Mouse (Mus musculus): ENCODE data around the gene Ebf1.

Ebf1 gene

DNA sequence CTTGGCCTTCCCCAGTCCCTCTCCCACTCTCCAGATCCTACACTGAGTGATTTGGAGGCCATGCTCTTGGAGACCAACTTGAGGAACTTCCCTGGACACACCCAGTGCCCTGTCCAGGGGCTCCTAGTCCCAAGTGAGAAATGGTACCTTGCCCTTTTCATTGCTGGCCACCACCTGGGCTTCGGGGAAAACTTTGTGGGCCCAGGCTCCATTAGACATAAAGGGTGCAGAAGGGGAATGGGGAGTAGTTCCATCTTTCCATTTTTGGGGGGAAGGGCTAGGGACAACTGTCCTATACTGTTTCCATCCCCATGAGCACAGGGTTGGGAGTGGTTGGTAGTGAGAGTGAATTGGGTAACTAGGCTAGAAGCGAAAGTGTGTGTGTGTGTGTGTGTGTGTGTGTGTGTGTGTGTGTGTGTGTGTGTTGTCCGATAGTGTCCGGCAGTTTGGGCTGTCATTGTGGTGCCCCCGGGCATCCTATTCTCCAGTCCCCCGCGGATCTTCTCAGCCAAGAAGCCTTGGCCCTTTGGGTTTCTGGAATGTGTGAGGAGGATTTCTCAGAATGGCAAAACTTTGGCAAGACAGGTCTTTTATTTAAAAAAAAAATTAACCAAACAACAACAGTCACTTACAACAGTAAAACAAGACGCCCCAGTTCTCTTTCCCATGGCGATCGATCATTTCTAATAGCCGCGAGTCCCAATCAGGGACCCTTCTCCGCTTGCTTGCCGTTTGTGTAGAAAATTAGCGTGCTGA is 2.2 kb downstream of the Ebf1 start:
- no peak for DNase-seq (ENCODE audit: low read depth, low spot score)

GRCm38 (mm10) chr11:44619887-44620693 is 3.0 kb downstream of the Ebf1 start:
- DNase-seq (ENCODE audit: low read depth, low spot score): no peak

- no peak for DNase-seq (ENCODE audit: low read depth, low spot score)
Measured at GRCm38 (mm10) chr11:44620694-44621446, 3.8 kb downstream of the Ebf1 start.

DNA sequence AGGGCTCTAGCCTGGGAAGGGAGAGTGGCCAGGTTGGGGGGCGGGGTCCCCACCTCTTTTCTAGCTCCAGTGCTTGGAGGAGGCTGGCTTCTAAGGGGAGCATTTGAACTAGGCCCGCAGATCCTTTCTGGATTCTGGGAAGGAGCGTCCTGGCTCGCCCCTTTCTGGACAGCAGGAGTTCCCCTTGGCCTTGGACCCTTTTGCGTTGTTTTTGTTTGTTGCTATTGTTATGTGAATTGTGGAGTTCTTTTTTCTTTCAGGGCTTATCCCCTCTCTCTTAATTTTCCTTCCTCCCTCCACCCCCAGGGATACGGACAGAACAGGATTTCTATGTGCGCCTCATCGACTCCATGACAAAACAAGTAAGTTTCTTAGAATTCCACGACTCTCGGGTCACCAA is 4.5 kb downstream of the Ebf1 start:
- no peak for DNase-seq (ENCODE audit: low read depth, low spot score)

GRCm38 (mm10) chr11:44622023-44622731 is 5.1 kb downstream of the Ebf1 start:
- no peak for DNase-seq (ENCODE audit: low read depth, low spot score)

DNA sequence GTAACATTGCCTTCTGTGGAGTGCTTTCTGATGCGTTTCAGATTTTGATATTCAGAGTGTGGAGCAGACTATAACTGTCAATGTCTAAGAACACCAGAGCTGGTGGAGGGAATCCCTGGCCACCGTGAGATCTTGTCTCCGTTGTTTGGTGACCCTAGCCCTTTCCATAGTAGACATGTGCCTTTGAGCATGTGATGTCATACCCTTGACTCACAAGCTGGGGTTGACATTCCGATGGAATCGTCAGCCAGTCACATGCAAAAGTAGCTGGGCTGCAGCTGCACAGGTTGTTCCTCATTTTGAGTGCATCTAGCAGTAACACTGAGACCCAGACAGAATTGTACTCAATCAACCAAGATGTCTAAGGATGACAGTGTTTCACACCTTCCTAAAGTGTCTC is 7.4 kb downstream of the Ebf1 start:
- no peak for DNase-seq (ENCODE audit: low read depth, low spot score)

- DNase-seq (ENCODE audit: low read depth, low spot score): no peak
Measured at GRCm38 (mm10) chr11:44626065-44626464, 8.9 kb downstream of the Ebf1 start.

- no peak for DNase-seq (ENCODE audit: low read depth, low spot score)
Measured at GRCm38 (mm10) chr11:44628412-44628811, 11.3 kb downstream of the Ebf1 start.

- DNase-seq (ENCODE audit: low read depth, low spot score): no peak
Measured at GRCm38 (mm10) chr11:44632064-44632968, 15.2 kb downstream of the Ebf1 start.

GRCm38 (mm10) chr11:44633001-44633693 is 16.0 kb downstream of the Ebf1 start:
- no peak for DNase-seq (ENCODE audit: low read depth, low spot score)

- no peak for DNase-seq (ENCODE audit: low read depth, low spot score)
Measured at GRCm38 (mm10) chr11:44634552-44635193, 17.6 kb downstream of the Ebf1 start.

DNA sequence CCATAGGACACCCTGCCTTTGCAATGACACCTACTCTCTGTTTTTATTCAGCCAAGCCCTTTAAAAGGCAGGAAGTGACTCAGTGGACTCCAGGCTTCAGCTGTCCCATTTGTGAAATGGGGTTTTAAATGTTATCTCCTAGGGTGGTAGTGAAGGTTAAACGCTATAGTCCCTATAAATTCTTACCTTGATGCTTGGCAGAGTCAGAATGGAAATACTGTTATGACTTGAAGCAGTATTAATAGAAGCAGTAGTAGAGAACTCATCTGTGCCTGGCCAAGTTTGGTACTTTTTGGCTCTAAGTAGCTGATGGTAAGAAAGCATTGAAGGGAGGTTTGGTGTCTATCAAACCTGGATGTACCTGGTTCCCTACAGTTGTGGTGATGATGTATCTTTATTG is 19.1 kb downstream of the Ebf1 start:
- DNase-seq (ENCODE audit: low read depth, low spot score): no peak

- DNase-seq (ENCODE audit: low read depth, low spot score): no peak
Measured at GRCm38 (mm10) chr11:44638193-44638754, 21.2 kb downstream of the Ebf1 start.

GRCm38 (mm10) chr11:44641496-44641895 is 24.4 kb downstream of the Ebf1 start:
- no peak for DNase-seq (ENCODE audit: low read depth, low spot score)

GRCm38 (mm10) chr11:44654340-44655019 is 37.4 kb downstream of the Ebf1 start:
- no peak for DNase-seq (ENCODE audit: low read depth, low spot score)

- DNase-seq (ENCODE audit: low read depth, low spot score): no peak
Measured at GRCm38 (mm10) chr11:44655468-44655867, 38.4 kb downstream of the Ebf1 start.

- no peak for DNase-seq (ENCODE audit: low read depth, low spot score)
Measured at GRCm38 (mm10) chr11:44656916-44657315, 39.8 kb downstream of the Ebf1 start.

DNA sequence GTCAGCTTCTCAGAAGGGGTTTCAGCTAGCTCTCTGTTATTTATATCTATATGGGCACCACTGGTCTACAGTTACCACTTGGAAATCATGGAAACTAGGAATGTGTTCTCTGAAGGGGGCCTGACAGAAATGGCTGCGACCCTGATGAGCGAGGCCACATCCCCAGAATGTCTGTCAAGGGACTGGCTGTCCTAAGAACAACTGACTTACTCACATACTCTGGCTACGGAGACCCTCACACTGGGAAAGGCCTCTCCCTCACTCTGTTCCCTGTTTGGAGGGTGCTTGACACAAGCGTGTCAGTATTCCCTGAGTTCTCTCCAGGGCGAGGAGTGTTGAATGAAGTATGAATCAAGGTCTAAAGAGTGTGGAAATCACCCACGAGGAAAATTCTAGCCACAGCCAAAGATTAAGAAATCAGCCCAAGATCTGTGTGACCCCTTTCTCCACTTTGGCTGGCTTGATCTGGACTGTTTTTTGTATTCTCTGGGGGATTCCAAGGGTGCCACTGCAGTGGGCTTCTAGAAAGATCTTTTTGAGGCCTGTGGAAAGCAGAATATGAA is 40.8 kb downstream of the Ebf1 start:
- no peak for DNase-seq (ENCODE audit: low read depth, low spot score)
